Mouse (Mus musculus): Measurements from ENCODE around the gene Krt9.
A peak's percentile ranks its signal among the peaks of the same experiment; 100 is the strongest.
"Not testable (repeated sequence)": the region's sequence is repeated elsewhere in the genome, so short reads cannot be mapped to it uniquely, and the experiment has no call there.

Krt9 gene

GRCm38 (mm10) chr11:100192992-100193391, at the start of gene Krt9:
Krt9 (minus strand) TSS chr11:100193246.
- no peak for DNase-seq (ENCODE audit: low spot score)

- DNase-seq (ENCODE audit: low spot score) = not testable (repeated sequence)
These were observed 47.2 kb upstream of the Krt9 start for GRCm38 (mm10) chr11:100240272-100240671.

- no peak for DNase-seq (ENCODE audit: low spot score)
These were observed 28.7 kb upstream of the Krt9 start for GRCm38 (mm10) chr11:100221741-100222140.

- DNase-seq (ENCODE audit: low spot score) = no peak
These were observed 26.3 kb upstream of the Krt9 start for GRCm38 (mm10) chr11:100219304-100219703.

- no peak for DNase-seq (ENCODE audit: low spot score)
These were observed 15.5 kb upstream of the Krt9 start for GRCm38 (mm10) chr11:100208542-100208941.

GRCm38 (mm10) chr11:100207498-100207897, 14.5 kb upstream of the Krt9 start, which contains the start of gene Krt14:
Krt14 (minus strand) TSS chr11:100207548.
- DNase-seq (ENCODE audit: low spot score) = no peak

- no peak for DNase-seq (ENCODE audit: low spot score)
These were observed 10.4 kb upstream of the Krt9 start for GRCm38 (mm10) chr11:100203448-100203847.

- no peak for DNase-seq (ENCODE audit: low spot score)
These were observed 9.9 kb upstream of the Krt9 start for GRCm38 (mm10) chr11:100202906-100203305.

- DNase-seq (ENCODE audit: low spot score) = no peak
These were observed 7.2 kb upstream of the Krt9 start for GRCm38 (mm10) chr11:100200104-100200820.

- DNase-seq (ENCODE audit: low spot score) = no peak
These were observed 5.6 kb upstream of the Krt9 start for GRCm38 (mm10) chr11:100198666-100199065.

GRCm38 (mm10) chr11:100191820-100192219, 1.2 kb downstream of the Krt9 start:
- DNase-seq (ENCODE audit: low spot score) = no peak

GRCm38 (mm10) chr11:100186736-100187135, 6.3 kb downstream of the Krt9 start:
- no peak for DNase-seq (ENCODE audit: low spot score)

- no peak for DNase-seq (ENCODE audit: low spot score)
These were observed 11.3 kb downstream of the Krt9 start for GRCm38 (mm10) chr11:100181725-100182124.

- DNase-seq (ENCODE audit: low spot score) = no peak
These were observed 13.8 kb downstream of the Krt9 start for GRCm38 (mm10) chr11:100179260-100179659.

- DNase-seq (ENCODE audit: low spot score) = no peak
These were observed 14.7 kb downstream of the Krt9 start for GRCm38 (mm10) chr11:100178307-100178706.

GRCm38 (mm10) chr11:100176791-100177190, 16.3 kb downstream of the Krt9 start:
- DNase-seq (ENCODE audit: low spot score) = no peak

- DNase-seq (ENCODE audit: low spot score) = peak; percentile 68
These were observed 24.0 kb downstream of the Krt9 start for GRCm38 (mm10) chr11:100168765-100169762.

GRCm38 (mm10) chr11:100168071-100168470, 25.0 kb downstream of the Krt9 start:
- peak; percentile 63 for DNase-seq (ENCODE audit: low spot score)

- no peak for DNase-seq (ENCODE audit: low spot score)
These were observed 28.7 kb downstream of the Krt9 start for GRCm38 (mm10) chr11:100164392-100164791.

GRCm38 (mm10) chr11:100157908-100158477, 35.1 kb downstream of the Krt9 start:
- no peak for DNase-seq (ENCODE audit: low spot score)

GRCm38 (mm10) chr11:100157331-100157730, 35.7 kb downstream of the Krt9 start:
- DNase-seq (ENCODE audit: low spot score) = no peak

GRCm38 (mm10) chr11:100155497-100156255, 37.4 kb downstream of the Krt9 start:
- DNase-seq (ENCODE audit: low spot score) = no peak
